Mouse (Mus musculus) limb, embryonic 15.5 days (tissue): ENCODE data around the gene Gm28051. TPM values are rescaled to one million over a fixed set of nuclear protein-coding genes. Genes with fewer than 3 reads are reported as not detected.
A peak's percentile ranks its signal among the peaks of the same experiment; 100 is the strongest.

Experiments used
- ATAC-seq: fragments of 200-750 bp; cut with Nextera tagmentation; 2 replicates; pipeline ENCODE4 v1.8.0; 2017; ENCODE audit warnings: low read depth, moderate TSS enrichment; ENCODE audit not compliant: insufficient number of reproducible peaks, low FRiP score, low TSS enrichment
- H3K27ac ChIP-seq: fragments of 300-500 bp; sonication (generic); 2 replicates; pipeline ENCODE4 v1.5.1; 2015; ENCODE audit warnings: moderate library complexity, mild to moderate bottlenecking, inconsistent platforms
- H3K27me3 ChIP-seq: fragments of 300-500 bp; sonication (generic); 2 replicates; pipeline ENCODE4 v1.6.1; 2015; ENCODE audit warnings: inconsistent platforms
- H3K36me3 ChIP-seq: fragments of 300-500 bp; sonication (generic); 2 replicates; pipeline ENCODE4 v1.6.1; 2015; ENCODE audit warnings: inconsistent platforms
- H3K4me1 ChIP-seq: fragments of 300-500 bp; sonication (generic); 2 replicates; pipeline ENCODE4 v1.6.1; 2015; ENCODE audit warnings: inconsistent platforms
- H3K4me2 ChIP-seq: fragments of 300-500 bp; sonication (generic); 2 replicates; pipeline ENCODE4 v1.6.1; 2015; ENCODE audit warnings: mild to moderate bottlenecking, inconsistent platforms
- H3K4me3 ChIP-seq: fragments of 300-500 bp; sonication (generic); 2 replicates; pipeline ENCODE4 v1.5.1; 2015; ENCODE audit warnings: mild to moderate bottlenecking, inconsistent platforms
- H3K9ac ChIP-seq: fragments of 300-500 bp; sonication (generic); 2 replicates; pipeline ENCODE4 v1.6.1; 2015; ENCODE audit warnings: inconsistent platforms
- H3K9me3 ChIP-seq: fragments of 300-500 bp; sonication (generic); 2 replicates; pipeline ENCODE4 v1.6.1; 2016; ENCODE audit warnings: inconsistent platforms
- WGBS: fragments of 180-500 bp; shearing (Covaris S2); methylation state at CpG from one replicate; pipeline ENCODE4 v1.1.7; 2015; 5-methylcytosine and 5-hydroxymethylcytosine counted together
- polyA plus RNA-seq: library from polyadenylated mRNA; unstranded; fragments of >200 nt; fragmentation: Nextera tagmentation; extraction: Ambion mirVana; gene quantifications from 2 replicates; pipeline ENCODE4 v1.2.1, GENCODE M21; 2015

Gm28051 gene
- polyA plus RNA-seq, 1 experiment from 2014 or later, result not detected

DNA sequence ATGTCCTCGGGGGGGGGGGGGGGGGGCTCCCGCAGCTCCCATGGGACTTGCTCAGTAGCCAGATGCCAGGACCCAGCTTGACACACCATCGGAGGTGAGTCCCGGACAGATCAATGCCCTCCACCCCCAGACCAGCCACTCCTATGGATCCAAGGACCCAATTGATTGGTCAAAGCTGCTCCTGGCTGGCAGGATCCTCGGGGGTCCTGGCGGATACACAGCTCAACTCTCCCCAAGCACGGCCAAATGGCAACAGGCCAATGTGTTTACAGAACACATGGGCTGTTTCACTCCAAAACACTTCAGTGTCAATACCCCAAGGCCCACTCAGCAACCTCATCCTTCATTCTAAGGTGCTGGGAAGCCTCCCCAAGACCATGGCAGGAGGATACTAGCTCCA, 65.8 kb downstream of the Gm28051 start:
- Histone ChIP-seq H3K27ac (no peak overlapping the region), H3K9me3 (no peaks in the 10 kb centered on the region), H3K9ac (no peak overlapping the region), H3K4me2 (no peak overlapping the region), H3K4me3 (no peak overlapping the region), H3K4me1 (peaks cover 20% of the 10 kb centered on the region), H3K27me3 (no peaks in the 10 kb centered on the region), H3K36me3 (no peaks in the 10 kb centered on the region)
- no peak for ATAC-seq
- WGBS, result 62% methylated on average over 6 of the region's 7 CpGs

DNA sequence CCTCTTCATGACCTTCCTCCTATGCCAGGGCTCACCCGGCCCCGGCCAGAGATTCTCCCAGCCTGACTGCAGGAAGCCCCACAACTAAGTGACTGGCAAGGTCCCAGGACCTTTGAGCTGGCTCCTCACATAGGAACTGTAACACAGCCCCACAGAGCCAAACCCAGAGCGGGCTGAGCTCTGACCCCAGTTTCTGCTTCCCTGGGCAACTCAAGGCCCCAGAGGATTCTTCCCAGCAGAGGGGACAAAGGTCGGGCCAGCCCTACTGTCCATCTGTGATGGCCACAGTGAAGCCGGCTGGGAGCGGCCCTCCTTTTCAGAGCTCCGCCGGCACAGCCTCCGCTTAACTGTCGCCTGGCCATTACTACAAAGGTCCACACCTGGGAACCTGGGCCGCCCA, 66.4 kb downstream of the Gm28051 start:
- Histone ChIP-seq H3K4me2 (no peak overlapping the region), H3K36me3 (no peaks in the 10 kb centered on the region), H3K4me1 (peaks cover 18% of the 10 kb centered on the region), H3K27ac (no peak overlapping the region), H3K9me3 (no peaks in the 10 kb centered on the region), H3K9ac (no peak overlapping the region), H3K27me3 (no peaks in the 10 kb centered on the region), H3K4me3 (no peak overlapping the region)
- WGBS, result 66% methylated on average over 11 of the region's 11 CpGs
- no peak for ATAC-seq

DNA sequence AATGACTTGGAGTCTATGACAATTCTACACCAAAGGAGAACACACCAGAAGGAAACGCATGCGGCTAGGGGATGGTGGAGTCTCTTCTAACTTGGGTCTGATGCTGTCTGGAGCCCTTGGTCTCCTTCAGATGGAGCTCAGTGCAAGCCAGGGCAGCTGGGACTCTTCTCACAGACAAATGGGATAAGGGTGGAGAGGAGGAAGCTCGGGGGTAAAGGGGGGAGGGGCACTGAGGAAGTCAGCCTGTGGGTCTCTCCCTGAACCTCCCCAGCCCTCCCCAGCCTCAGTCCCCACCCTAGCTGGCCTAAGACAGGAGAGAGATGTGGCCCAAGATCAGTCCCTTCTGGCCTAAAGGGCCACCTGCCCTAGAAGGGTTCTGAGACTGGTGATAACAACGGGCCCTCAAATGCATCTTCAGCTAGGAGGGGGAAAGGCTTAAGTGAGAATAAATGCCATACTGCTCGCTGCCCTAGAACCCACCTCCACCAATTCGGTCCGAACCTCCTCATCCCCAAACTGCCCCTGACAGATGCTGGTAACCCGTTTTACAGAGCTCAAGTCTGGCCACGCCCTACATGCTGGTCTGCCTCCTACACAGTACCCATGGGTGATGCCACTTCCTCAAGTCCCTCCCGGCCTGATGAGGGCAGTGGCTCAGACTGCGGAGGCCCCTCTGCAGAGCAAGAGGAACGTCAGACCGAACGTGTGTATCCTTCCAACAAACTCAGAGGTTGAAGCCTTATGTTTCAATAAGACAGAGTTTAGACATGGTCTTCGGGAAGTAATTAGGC, 67.6 kb downstream of the Gm28051 start:
- peaks cover 23% of the 10 kb centered on the region for H3K4me1 ChIP-seq
- H3K36me3 ChIP-seq, result no peaks in the 10 kb centered on the region
- WGBS, result 80% methylated on average over 15 of the region's 15 CpGs
- no peaks in the 10 kb centered on the region for H3K27me3 ChIP-seq
- no peak overlapping the region for H3K4me2 ChIP-seq
- H3K4me3 ChIP-seq, result no peak overlapping the region
- no peak overlapping the region for H3K9ac ChIP-seq
- ATAC-seq, result no peak
- H3K27ac ChIP-seq, result no peak overlapping the region
- H3K9me3 ChIP-seq, result no peaks in the 10 kb centered on the region

DNA sequence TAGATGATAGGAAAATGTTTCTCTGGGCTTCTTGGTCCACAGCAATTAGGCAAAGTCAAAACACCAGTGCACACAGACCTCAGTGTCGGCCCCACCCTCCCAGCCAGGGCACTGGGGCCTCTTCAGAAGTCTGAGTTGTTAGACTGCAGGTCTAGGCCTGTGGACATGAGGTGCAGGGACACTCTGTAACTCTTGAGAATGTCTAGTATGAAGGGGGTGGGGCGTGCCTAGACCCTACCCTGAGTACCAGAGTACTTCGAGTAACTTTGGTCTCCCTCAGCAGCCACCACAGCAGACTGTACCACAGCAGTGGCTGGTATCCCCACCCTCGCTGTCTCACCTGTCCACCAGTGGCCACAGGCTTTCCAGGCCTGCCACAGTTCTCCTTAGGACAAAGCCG, 71.2 kb downstream of the Gm28051 start:
- Histone ChIP-seq H3K36me3 (no peaks in the 10 kb centered on the region), H3K4me3 (no peak overlapping the region), H3K27ac (no peak overlapping the region), H3K9me3 (no peaks in the 10 kb centered on the region), H3K4me2 (no peak overlapping the region), H3K9ac (no peak overlapping the region), H3K4me1 (peaks cover 48% of the 10 kb centered on the region), H3K27me3 (no peaks in the 10 kb centered on the region)
- no peak for ATAC-seq
- 77% methylated on average over 5 of the region's 5 CpGs for WGBS

DNA sequence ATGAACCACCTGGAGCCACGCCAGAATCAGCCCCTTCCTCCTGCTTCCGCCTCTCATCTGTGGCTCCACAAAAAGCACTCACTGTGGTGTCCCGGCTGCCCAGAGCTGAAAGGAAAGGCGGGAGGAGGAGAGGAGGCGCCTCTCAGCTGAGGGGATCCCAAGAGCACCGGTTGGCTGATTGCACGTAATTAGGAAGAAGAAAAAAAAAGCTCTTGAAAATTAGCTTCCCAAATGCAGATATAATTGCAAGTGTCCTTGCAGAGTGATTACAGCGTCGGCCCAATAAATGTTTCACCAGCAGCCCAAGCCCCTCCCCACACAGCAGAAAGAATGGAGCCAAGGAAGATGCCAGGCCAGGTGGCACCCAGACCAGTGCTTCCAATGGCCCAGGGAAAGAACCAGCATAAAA, 72.0 kb downstream of the Gm28051 start:
- Histone ChIP-seq H3K9me3 (no peaks in the 10 kb centered on the region), H3K36me3 (no peaks in the 10 kb centered on the region), H3K4me3 (no peak overlapping the region), H3K27me3 (no peaks in the 10 kb centered on the region), H3K27ac (0 out of 2 replicates have a peak overlapping the region, but pooled peaks have one; percentile 1), H3K4me1 (peaks cover 48% of the 10 kb centered on the region), H3K9ac (no peak overlapping the region), H3K4me2 (no peak overlapping the region)
- WGBS, result 32% methylated on average over 9 of the region's 9 CpGs
- ATAC-seq, result no peak

DNA sequence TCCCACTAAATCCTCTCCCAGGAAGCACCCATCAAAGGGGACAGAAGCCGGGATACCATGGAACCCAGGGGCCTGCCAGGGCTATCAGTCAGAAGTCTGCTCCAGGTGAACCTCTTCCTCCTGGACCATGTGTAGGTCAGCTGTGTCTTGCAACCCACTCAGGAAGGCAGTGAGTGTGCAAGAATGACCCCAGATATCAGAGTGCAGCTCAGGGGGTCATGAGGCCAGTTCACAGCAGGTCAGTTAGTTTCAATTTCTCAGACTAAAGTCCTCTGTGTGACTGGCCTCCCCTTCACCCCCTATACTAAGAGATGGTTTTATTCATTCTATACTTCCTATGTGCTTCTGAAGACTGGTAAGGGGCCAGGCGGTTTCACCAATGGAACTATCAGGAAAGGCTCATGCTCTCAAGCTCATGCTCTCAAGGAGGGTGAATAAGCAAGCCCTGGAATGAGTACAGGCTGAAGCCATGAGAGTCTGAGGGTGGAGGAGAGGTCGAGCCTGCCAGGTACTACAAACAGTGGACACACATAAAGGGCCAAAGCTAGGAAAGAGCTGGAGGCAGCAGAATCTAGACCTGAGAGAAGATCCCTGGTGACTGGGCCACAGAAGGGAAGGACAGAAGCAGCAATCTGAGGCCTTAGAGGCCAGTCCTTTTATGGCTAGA, 72.7 kb downstream of the Gm28051 start:
- H3K9me3 ChIP-seq, result no peaks in the 10 kb centered on the region
- no peak overlapping the region for H3K9ac ChIP-seq
- H3K4me1 ChIP-seq, result peaks cover 54% of the 10 kb centered on the region
- no peaks in the 10 kb centered on the region for H3K36me3 ChIP-seq
- no peak overlapping the region for H3K4me2 ChIP-seq
- WGBS, result 76% methylated on average over 3 of the region's 3 CpGs
- no peak overlapping the region for H3K27ac ChIP-seq
- no peak overlapping the region for H3K4me3 ChIP-seq
- ATAC-seq, result no peak
- no peaks in the 10 kb centered on the region for H3K27me3 ChIP-seq

DNA sequence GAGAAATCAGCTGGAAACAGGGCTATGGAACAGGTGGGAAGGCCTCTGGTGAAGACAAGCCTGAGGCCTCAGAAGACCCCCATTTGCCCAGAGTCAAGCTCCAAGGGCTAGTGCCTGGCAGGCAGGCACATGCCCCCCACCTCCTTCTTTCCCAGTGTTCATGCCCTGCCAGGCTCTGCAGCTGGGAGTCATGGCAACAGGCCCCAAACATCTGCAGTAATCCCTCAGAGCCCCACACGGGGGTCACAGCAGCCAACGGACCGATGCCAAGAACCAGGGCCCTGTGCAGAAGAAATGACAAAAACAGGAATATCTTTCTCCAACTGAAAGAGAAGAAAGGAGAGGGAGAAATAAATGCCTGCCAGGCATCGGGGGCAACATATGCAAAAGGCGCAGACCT, 73.6 kb downstream of the Gm28051 start:
- Histone ChIP-seq H3K27ac (no peak overlapping the region; the same call in 1 of the 2 replicates), H3K36me3 (no peaks in the 10 kb centered on the region), H3K4me1 (peaks cover 61% of the 10 kb centered on the region), H3K4me3 (no peak overlapping the region), H3K4me2 (no peak overlapping the region), H3K9me3 (no peaks in the 10 kb centered on the region), H3K9ac (no peak overlapping the region), H3K27me3 (no peaks in the 10 kb centered on the region)
- ATAC-seq, result no peak
- WGBS, result 54% methylated on average over 5 of the region's 5 CpGs

DNA sequence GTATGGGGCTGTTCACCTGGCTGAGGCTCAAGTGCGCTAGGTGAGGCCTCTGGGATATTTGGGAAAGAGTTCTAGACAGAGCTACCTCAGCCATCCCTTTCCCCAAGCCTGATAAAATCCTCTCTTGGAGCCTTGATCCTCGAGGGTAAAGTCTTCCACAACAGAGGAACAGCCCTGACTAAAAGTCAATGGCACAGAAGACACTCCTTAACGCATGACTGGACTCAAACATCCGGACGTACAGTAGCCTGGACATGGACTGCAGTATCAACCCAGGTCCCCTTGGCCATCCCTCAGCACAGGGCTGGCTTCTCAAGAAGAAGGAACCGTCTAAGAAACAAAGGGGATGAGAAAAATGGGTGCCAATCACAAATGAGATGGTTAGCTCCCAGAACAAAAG, 74.1 kb downstream of the Gm28051 start:
- H3K4me3 ChIP-seq, result no peak overlapping the region
- H3K4me1 ChIP-seq, result peaks cover 66% of the 10 kb centered on the region
- H3K4me2 ChIP-seq, result no peak overlapping the region
- 86% methylated on average over 6 of the region's 6 CpGs for WGBS
- no peaks in the 10 kb centered on the region for H3K27me3 ChIP-seq
- ATAC-seq, result no peak
- no peaks in the 10 kb centered on the region for H3K36me3 ChIP-seq
- H3K9me3 ChIP-seq, result no peaks in the 10 kb centered on the region
- no peak overlapping the region for H3K27ac ChIP-seq
- no peak overlapping the region for H3K9ac ChIP-seq

DNA sequence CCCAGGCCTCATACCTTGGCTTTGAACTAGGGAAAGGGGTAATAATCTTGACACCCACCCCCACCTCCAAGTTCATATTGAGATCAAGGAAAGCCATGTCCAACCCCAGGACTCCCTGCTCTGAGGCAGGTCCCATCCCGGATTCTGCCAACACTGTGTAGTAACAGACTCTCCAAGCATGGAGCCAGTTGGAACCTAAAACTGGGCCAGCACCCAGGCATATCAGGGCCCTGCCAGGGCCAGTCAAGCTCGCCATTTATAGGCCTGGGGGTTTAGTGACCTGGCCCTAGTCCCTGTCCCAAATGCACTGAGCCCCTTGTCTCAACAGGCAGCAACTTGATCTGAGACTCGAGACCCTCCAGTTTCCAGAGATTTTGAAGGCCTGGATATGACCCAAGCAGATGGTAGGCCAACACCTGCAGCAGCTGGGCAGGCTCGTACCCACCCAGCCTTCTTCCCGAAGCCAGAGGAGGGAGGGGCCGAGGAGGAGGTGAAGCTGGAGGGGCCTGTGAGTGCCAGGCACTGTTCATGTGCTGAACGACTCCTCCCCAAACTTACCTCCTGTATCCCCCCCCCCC, 74.8 kb downstream of the Gm28051 start:
- Histone ChIP-seq H3K36me3 (no peaks in the 10 kb centered on the region), H3K4me3 (no peak overlapping the region), H3K9me3 (no peaks in the 10 kb centered on the region), H3K9ac (no peak overlapping the region), H3K27me3 (no peaks in the 10 kb centered on the region), H3K4me2 (no peak overlapping the region), H3K27ac (no peak overlapping the region), H3K4me1 (peaks cover 67% of the 10 kb centered on the region)
- WGBS, result 65% methylated on average over 7 of the region's 7 CpGs
- no peak; the same call in none of the 2 replicates for ATAC-seq

DNA sequence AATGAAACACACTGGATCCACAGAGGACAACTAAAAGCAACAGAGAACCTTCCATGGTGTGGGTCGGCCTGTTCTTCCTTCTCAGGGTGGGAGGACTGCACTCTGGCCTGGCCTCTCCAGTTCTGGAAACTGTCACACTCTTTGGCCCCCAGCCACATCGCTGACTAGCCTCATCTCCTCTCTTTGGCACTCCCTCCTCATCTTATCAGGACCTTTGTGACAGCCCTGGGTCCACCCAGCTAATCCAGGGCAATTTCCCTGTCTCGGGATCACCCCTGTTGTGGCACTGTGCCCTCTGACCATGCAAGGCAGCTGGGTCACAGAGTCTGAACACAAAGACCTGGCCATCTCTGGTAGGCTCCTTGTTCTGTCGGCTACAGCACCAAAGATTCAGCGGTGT, 75.5 kb downstream of the Gm28051 start:
- Histone ChIP-seq H3K4me3 (no peak overlapping the region), H3K9me3 (no peaks in the 10 kb centered on the region), H3K9ac (no peak overlapping the region), H3K27ac (no peak overlapping the region), H3K36me3 (no peaks in the 10 kb centered on the region), H3K27me3 (no peaks in the 10 kb centered on the region), H3K4me1 (peaks cover 67% of the 10 kb centered on the region), H3K4me2 (no peak overlapping the region)
- ATAC-seq, result no peak
- WGBS, result 85% methylated on average over 5 of the region's 5 CpGs

DNA sequence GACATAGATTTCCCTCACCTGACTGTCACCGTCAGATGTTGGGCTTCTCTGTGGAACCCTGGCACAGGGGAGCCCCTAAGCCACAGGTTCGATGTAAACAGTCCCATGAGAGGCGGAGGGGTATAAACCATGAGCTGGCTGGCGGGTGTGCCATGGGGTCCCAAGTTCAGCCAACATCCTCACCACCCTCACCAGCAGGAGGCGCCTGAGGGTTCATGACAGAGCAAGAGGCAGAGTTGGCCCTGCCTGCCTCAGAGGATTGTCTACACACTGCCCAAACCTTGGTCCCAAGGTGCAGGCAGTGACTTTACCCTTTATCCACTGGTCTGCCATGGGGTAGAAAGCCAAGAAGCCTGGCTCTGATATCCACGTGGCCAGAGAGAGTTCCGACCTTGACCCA, 76.0 kb downstream of the Gm28051 start:
- no peaks in the 10 kb centered on the region for H3K36me3 ChIP-seq
- H3K9me3 ChIP-seq, result no peaks in the 10 kb centered on the region
- no peak overlapping the region for H3K9ac ChIP-seq
- ATAC-seq, result no peak
- H3K4me3 ChIP-seq, result no peak overlapping the region
- H3K4me2 ChIP-seq, result no peak overlapping the region
- no peak overlapping the region for H3K27ac ChIP-seq
- H3K4me1 ChIP-seq, result peaks cover 69% of the 10 kb centered on the region
- H3K27me3 ChIP-seq, result no peaks in the 10 kb centered on the region
- WGBS, result 84% methylated on average over 7 of the region's 7 CpGs

DNA sequence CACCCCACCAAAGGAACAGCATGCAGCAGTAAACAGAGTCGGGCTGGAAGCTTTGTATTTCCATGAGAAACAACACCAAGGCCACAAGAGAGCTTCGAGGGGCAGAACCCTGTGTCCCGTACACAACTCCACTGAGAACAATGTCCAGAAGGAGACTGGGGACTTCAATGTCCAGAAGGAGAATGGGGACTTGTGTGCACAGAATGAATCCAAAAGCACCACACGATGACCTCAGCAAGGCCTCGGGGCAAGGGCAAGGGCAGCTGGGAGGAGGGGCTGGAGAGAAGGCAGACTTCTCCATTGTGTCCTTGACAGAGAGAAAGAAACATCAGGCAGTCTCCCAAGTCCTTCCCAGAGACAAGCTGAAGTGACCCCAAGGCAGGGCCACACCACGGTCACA, 78.7 kb downstream of the Gm28051 start:
- no peak overlapping the region for H3K9ac ChIP-seq
- H3K4me2 ChIP-seq, result no peak overlapping the region
- H3K27me3 ChIP-seq, result no peaks in the 10 kb centered on the region
- H3K4me3 ChIP-seq, result no peak overlapping the region
- no peaks in the 10 kb centered on the region; the same call in 1 of the 2 replicates for H3K36me3 ChIP-seq
- ATAC-seq, result no peak
- WGBS, result 69% methylated on average over 6 of the region's 6 CpGs
- H3K27ac ChIP-seq, result no peak overlapping the region
- H3K4me1 ChIP-seq, result peaks cover 42% of the 10 kb centered on the region
- no peaks in the 10 kb centered on the region for H3K9me3 ChIP-seq
